Mouse (Mus musculus): ENCODE data around the gene Flvcr2.
A peak's percentile ranks its signal among the peaks of the same experiment; 100 is the strongest.

Gene Flvcr2

GRCm38 (mm10) chr12:85794094-85794493 lies 47.8 kb downstream of the Flvcr2 start:
- DNase-seq (ENCODE audit: low spot score in 2 of 2): no peak

- no peak for DNase-seq (ENCODE audit: low spot score in 2 of 2)
These were observed 49.2 kb downstream of the Flvcr2 start for GRCm38 (mm10) chr12:85795551-85795950.

- no peak for DNase-seq (ENCODE audit: low spot score in 2 of 2)
These were observed 53.7 kb downstream of the Flvcr2 start for GRCm38 (mm10) chr12:85800031-85800430.

GRCm38 (mm10) chr12:85809726-85810125 lies 63.4 kb downstream of the Flvcr2 start:
- no peak for DNase-seq (ENCODE audit: low spot score in 2 of 2)

- no peak for DNase-seq (ENCODE audit: low spot score in 2 of 2)
These were observed 64.6 kb downstream of the Flvcr2 start for GRCm38 (mm10) chr12:85810959-85811358.

GRCm38 (mm10) chr12:85811676-85812075 lies 65.3 kb downstream of the Flvcr2 start:
- no peak for DNase-seq (ENCODE audit: low spot score in 2 of 2)

GRCm38 (mm10) chr12:85813599-85813998 lies 67.3 kb downstream of the Flvcr2 start:
- DNase-seq (ENCODE audit: low spot score in 2 of 2): no peak

- DNase-seq (ENCODE audit: low spot score in 2 of 2): no peak
These were observed 75.7 kb downstream of the Flvcr2 start for GRCm38 (mm10) chr12:85822051-85822450.

GRCm38 (mm10) chr12:85824438-85825264 lies 78.3 kb downstream of the Flvcr2 start, which contains the start of the genes Erg28 and Ttll5:
Gene Erg28 (minus strand): TSS chr12:85824550.
Gene Ttll5 (plus strand): TSS chr12:85824659.
- peak; percentile 85 to 88 for DNase-seq (ENCODE audit: low spot score in 2 of 2)

- no peak for DNase-seq (ENCODE audit: low spot score in 2 of 2)
These were observed 79.0 kb downstream of the Flvcr2 start for GRCm38 (mm10) chr12:85825361-85825760.

GRCm38 (mm10) chr12:85825822-85826221 lies 79.5 kb downstream of the Flvcr2 start:
- DNase-seq (ENCODE audit: low spot score in 2 of 2): no peak

- DNase-seq (ENCODE audit: low spot score in 2 of 2): no peak
These were observed 82.5 kb downstream of the Flvcr2 start for GRCm38 (mm10) chr12:85828856-85829255.

GRCm38 (mm10) chr12:85829866-85830265 lies 83.5 kb downstream of the Flvcr2 start:
- DNase-seq (ENCODE audit: low spot score in 2 of 2): no peak

GRCm38 (mm10) chr12:85830691-85831090 lies 84.4 kb downstream of the Flvcr2 start:
- no peak for DNase-seq (ENCODE audit: low spot score in 2 of 2)

- DNase-seq (ENCODE audit: low spot score in 2 of 2): no peak
These were observed 88.2 kb downstream of the Flvcr2 start for GRCm38 (mm10) chr12:85834543-85834942.

- DNase-seq (ENCODE audit: low spot score in 2 of 2): no peak
These were observed 91.4 kb downstream of the Flvcr2 start for GRCm38 (mm10) chr12:85837765-85838164.

GRCm38 (mm10) chr12:85839371-85840000 lies 93.1 kb downstream of the Flvcr2 start:
- no peak for DNase-seq (ENCODE audit: low spot score in 2 of 2)

- DNase-seq (ENCODE audit: low spot score in 2 of 2): peak in 1 of 2 experiments; percentile 4
These were observed 102.0 kb downstream of the Flvcr2 start for GRCm38 (mm10) chr12:85848164-85848958.

GRCm38 (mm10) chr12:85850661-85851060 lies 104.3 kb downstream of the Flvcr2 start:
- no peak for DNase-seq (ENCODE audit: low spot score in 2 of 2)

- DNase-seq (ENCODE audit: low spot score in 2 of 2): no peak
These were observed 107.5 kb downstream of the Flvcr2 start for GRCm38 (mm10) chr12:85853836-85854235.

GRCm38 (mm10) chr12:85854271-85854670 lies 107.9 kb downstream of the Flvcr2 start:
- no peak for DNase-seq (ENCODE audit: low spot score in 2 of 2)

GRCm38 (mm10) chr12:85857300-85857699 lies 111.0 kb downstream of the Flvcr2 start:
- DNase-seq (ENCODE audit: low spot score in 2 of 2): no peak
